Mouse (Mus musculus) liver, postnatal 0 days (tissue): ENCODE measurements around the gene Fnip2.
"Not testable (repeated sequence)": the region's sequence is repeated elsewhere in the genome, so short reads cannot be mapped to it uniquely, and the experiment has no call there.

Experiments used
- CTCF ChIP-seq: sonication (generic); IDR thresholded peaks from 2 replicates; pipeline ENCODE4 v1.5.1; 2016; ENCODE audit warnings: antibody characterized with exemption, low read depth
- EP300 ChIP-seq: IDR thresholded peaks from 2 replicates; pipeline ENCODE4 v1.6.1; 2016; ENCODE audit warnings: antibody characterized with exemption, low read depth, mild to moderate bottlenecking

DNA sequence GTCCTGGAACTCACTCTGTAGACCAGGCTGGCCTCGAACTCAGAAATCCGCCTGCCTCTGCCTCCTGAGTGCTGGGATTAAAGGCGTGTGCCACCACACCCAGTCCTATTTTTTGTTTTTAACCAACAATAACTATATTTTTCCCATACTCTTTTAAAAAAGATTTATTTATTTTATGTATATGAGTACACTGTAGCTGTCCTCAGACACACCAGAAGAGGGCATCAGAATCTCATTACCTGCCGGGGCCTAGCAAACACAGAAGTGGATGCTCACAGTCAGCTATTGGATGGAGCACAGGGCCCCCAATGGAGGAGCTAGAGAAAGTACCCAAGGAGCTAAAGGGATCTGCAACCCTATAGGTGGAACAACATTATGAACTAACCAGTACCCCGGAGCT is 5.8 kb upstream of the Fnip2 start:
- TF ChIP-seq CTCF, EP300: not testable (repeated sequence)
